Mouse (Mus musculus) megakaryocyte-erythroid progenitor cell, adult 5-6 weeks (primary cell): ENCODE results near the gene Cfap57. TPM values are rescaled to one million over a fixed set of nuclear protein-coding genes. Genes with fewer than 3 reads are reported as not detected.
"Not testable (repeated sequence)": the region's sequence is repeated elsewhere in the genome, so short reads cannot be mapped to it uniquely, and the experiment has no call there.

Experiments used
- ATAC-seq: replicated peaks from 2 replicates; pipeline ENCODE4 v1.8.0; 2016; ENCODE audit warnings: mild to moderate bottlenecking, inconsistent platforms; ENCODE audit not compliant: severe bottlenecking, poor library complexity, low FRiP score, low TSS enrichment
- total RNA-seq, 2 experiments: library from RNA; stranded (forward) in 1 of 2; stranded (reverse) in 1 of 2; fragments of 200-1000, 215-1000 nt in 1 of 2; fragments of >200 nt in 1 of 2; fragmentation: Nextera tagmentation in 1 of 2; gene quantifications; 2 replicates each; pipeline ENCODE4 v1.2.3; 2014 to 2017

Gene Cfap57
- total RNA-seq, 2 experiments from 2014 or later, result not detected

DNA sequence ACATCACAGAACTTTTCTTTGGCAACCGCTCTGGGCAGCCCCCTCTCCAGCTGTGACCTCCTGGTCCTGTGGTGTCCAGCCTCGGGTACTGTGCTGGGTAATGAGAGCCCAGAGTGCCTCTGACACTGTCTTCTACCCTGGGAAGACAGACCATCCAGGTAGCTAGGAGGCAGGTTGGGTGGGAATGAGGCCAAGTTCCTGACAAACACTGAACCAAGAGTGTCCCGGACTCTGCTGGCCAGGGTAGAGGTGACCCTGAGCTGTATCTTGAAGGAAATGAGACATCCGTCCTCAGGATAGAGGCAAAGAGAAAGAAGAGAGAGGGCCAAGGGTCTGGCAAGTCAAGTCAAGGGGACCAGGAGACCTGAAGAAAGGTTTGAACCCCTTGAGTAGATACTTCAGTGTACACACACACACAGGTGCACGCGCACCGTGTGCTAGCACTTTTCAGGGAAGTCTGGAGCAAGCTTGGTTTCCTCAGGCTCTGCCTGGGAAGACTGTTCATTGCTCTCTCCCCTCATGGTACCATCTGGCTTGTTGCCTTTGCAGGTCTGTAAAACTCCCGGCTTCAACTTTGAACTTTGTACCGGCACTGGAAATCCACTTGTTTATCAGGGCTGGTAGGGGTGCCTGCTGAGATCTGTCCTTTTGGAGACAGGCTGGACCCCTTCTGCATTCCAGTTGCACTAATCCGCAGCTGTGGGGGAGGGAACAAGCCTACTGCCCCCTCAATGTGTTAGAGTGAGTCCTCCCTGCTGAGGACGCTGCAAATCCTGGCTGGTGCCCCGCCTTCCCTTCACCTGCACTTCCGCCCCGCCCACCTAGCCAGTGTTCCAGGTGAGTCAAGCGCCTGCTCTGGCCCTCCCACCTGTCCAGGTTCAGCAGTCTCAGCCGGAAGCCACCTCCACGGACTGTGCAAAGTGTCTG is 93.9 kb downstream of the Cfap57 start, which contains the start of gene 2610528J11Rik:
Gene 2610528J11Rik (plus strand): TSS at position 592 of the 927 bp plus-strand sequence.
- ATAC-seq, result no peak

DNA sequence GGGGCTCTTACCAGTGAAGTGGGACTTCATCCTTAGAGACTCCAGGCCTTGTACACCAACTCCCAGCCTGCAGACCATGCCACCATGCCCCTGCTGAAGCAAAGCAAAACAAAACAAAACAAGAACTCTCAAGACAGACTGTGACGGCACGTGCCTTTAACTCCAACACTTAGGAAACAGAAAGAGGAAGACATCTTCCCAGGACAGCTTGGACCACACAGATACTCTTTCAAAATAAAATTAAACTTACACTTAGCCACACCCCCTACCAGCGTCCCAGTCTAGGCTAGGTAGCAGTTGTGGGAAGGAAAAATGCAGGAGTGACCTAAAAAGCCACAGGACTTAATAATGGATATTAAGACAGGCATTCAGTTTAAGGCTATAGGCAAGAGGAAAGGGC is 94.8 kb downstream of the Cfap57 start:
- ATAC-seq, result no peak

DNA sequence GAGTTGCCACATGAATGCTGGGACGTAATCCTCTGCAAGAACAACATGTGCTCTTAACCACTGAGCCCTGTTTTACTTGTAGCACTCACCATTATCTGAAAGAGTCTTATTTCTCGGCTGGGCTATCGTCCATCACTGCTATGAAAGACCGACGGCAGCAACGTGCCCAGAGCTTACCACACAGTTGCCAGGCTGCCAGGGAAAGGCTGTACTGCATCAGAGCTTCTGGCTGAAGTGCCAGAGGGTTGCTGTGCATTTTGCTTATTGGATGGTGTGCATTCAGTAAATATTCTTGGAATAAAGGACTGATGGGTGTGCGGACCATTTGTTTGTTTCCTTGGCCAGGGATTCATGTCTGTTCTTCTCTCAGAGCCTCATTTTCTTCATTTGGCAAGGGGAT is 96.6 kb downstream of the Cfap57 start:
- ATAC-seq, result no peak

DNA sequence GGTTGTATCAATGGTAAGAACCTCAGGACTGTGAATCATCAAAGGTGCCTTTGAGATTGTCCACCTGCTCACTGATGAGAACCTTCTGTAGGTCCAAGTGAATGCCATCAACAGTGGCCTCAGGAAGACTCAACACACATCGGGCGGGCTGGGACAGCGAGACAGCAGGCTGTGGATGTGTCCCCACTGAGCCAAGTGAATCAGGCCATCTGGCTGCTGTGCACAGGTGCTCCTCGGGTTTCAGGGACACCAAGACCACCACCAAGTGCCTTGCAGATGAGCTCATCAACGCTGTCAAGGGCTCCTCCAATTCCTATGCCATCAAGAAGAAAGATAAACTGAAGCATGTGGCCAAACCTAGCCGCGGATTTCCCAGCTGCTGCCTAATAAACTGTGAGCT is 98.3 kb downstream of the Cfap57 start:
- ATAC-seq, result no peak

DNA sequence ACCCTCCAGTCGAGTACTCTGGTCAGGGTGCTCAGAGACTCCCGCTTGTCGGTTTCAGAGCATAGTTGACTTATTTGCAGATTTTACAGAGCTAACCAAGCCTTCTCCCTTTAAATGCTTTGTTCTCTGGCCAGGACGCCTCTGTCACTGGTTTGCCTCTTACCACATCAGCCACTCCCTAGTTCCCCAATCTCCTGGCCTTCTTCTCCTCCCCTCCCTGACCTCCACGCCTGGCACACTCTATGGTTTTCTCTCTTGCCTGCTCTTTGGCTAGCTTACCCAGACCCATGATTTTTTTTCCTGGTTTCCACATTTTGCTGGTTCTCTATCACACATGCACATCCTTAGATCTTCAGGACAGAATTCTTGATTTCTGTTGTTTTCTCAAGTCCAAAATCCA is 102.4 kb downstream of the Cfap57 start:
- ATAC-seq, result no peak

DNA sequence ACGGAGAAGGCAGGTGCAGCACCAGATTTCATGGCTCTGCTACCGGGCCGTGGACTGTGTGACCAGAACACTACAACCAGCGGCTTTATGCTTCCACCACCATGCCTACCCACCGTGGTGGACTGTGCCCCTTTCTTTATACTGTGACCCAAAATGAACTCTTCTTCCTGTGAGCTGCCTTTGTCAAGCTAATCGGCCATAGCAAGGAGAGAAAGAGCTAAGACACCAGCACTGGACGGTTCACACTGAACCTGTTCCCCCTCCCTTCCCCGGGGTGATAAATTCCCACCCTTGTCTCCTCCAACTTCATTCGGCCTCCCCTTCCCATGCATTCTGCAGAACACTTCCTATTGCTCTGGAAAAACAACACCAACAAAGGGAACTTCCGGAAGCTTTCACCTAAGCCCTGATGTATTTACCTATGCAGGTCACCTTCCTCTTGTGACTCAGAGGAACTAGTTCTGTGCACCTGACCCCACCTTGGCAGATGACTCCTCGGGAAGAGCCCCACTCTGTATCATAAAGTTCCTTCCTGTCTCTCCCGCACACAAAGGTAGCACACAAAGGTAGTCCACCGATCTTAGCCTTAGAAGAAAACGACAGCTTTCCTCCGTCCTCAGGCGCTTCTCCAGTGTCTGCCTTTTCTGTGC is 103.0 kb downstream of the Cfap57 start:
- no peak for ATAC-seq

DNA sequence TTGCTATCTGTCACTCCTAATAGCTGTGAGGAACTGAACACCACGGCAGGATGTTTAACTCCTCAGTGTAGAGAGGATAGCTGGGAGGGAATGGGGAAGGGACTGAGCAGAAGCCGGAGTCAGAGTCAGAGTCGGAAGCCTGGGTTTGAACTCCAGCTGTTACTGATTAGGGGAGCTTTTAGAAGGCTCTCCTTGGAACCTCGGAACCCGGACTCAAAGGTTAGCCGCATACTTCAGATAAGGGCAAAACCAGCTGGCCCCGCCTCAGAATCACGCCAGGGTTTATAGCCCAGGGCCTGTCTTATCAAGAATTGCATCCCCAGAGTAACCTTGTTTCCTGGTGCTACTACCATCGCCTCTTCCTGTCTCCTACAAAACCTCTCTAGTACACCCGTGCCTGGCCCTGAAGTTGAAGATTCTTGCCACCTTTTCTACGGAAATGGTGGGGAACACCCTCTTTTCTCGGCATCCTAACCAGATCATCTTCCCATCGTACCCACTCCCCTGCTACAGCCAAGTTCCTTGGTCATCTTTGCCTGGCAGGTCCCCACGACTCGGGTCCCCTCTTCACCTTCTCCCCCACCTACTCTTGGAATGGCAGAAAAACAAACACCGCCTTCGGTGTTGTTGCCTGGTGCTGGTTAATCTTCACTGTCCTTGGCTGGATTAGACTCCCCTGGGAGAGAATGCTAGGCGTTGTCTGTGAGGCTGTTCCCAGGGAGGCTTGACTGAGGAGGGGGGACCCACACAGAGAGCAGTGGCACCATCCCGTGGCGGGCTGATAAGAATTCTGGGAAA is 103.7 kb downstream of the Cfap57 start:
- peak; percentile 57; the same call in 1 of the 2 replicates for ATAC-seq

DNA sequence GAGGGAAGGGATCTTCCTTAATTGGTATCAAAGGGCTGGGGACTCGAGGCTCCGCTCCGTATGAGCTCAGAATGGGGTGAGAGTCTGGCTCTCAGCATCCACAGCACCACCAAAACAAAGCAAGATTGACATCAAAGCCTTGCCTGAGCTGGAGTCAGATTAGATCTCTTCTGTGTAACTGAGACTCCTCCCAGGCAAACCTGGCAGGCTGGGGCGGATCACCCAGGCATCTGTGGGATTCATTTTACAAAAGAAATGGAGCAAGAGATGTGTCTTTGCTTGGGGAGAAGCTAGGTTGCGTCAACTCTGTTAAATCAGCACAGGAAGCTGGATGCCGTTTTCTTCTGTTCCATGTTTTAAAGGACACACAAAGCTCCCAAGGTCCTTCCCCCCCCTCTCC is 111.5 kb downstream of the Cfap57 start:
- no peak for ATAC-seq

DNA sequence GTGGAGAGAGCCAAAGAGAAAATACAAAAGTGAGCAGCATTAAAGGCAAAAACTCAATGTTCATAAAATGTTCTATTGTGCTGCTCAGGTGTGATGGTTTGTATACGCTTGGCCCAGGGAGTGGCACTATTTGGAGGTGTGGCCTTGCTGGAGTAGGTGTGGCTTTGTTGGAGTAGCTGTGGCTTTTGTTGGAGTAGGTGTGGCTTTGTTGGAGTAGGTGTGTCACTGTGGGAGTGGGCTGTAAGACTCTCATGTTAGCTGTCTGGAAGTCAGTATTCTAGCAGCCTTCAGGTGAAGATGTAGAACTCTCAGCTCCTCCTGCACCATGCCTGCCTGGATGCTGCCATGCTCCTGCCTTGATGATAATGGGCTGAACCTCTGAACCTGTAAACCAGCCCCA is 113.4 kb downstream of the Cfap57 start:
- ATAC-seq, result not testable (repeated sequence)

DNA sequence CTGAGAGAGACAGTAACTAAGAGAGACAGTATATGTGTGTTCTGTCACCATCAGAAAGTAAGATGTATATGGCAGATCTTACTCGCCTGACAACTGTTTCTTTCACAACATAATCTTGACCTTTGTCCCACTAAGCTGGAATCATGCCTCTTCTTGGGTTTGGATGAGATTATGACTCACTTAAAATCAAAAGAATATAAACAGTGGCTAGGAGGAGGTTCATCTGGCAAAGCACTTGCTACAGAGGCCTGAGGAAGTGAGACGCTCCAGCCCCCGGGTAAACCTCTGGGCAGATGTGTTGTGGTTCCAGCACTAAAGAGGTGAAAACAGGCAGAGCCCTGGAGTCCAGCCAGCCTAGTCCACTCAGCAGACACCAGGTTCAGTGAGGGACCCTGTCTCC is 115.0 kb downstream of the Cfap57 start:
- no peak for ATAC-seq

Other genes starting within 250 kb of the Cfap57 start
- 26.4 and 29.1 TPM in 2 replicates for gene Szt2, start 211.5 kb downstream of the Cfap57 start, total RNA-seq (2014; fragmentation: Nextera tagmentation)
- 4.3 and 17.6 TPM in 2 replicates for gene Szt2, start 211.5 kb downstream of the Cfap57 start, total RNA-seq (2017)
- gene Med8, start 211.4 kb downstream of the Cfap57 start, total RNA-seq (2014; fragmentation: Nextera tagmentation), result 91.0 and 111 TPM in 2 replicates
- 70.2 and 96.7 TPM in 2 replicates for gene Med8, start 211.4 kb downstream of the Cfap57 start, total RNA-seq (2017)
- 118 and 128 TPM in 2 replicates for gene Elovl1, start 192.7 kb downstream of the Cfap57 start, total RNA-seq (2014; fragmentation: Nextera tagmentation)
- 62.4 and 72.5 TPM in 2 replicates for gene Elovl1, start 192.7 kb downstream of the Cfap57 start, total RNA-seq (2017)
- 88.4 and 106 TPM in 2 replicates for gene Cdc20, start 183.4 kb downstream of the Cfap57 start, total RNA-seq (2014; fragmentation: Nextera tagmentation)
- 63.2 and 101 TPM in 2 replicates for gene Cdc20, start 183.4 kb downstream of the Cfap57 start, total RNA-seq (2017)
- 2.3 and 5.7 TPM in 2 replicates for gene Mpl, start 163.3 kb downstream of the Cfap57 start, total RNA-seq (2014; fragmentation: Nextera tagmentation)
- 0.47 and 1.7 TPM in 2 replicates for gene Mpl, start 163.3 kb downstream of the Cfap57 start, total RNA-seq (2017)
- gene Tie1, start 130.7 kb downstream of the Cfap57 start, total RNA-seq (2014; fragmentation: Nextera tagmentation), result 0.99 TPM in 1 of 2 replicates, not detected in the other
- 1.3 and 2.5 TPM in 2 replicates for gene Tie1, start 130.7 kb downstream of the Cfap57 start, total RNA-seq (2017)
- gene 2610528J11Rik, start 93.8 kb downstream of the Cfap57 start, total RNA-seq (2014; fragmentation: Nextera tagmentation), result not detected in 2 replicates
- gene 2610528J11Rik, start 93.8 kb downstream of the Cfap57 start, total RNA-seq (2017), result not detected in 2 replicates
- not detected in 2 replicates for gene Tmem125, start 76.7 kb downstream of the Cfap57 start, total RNA-seq (2014; fragmentation: Nextera tagmentation)
- not detected in 2 replicates for gene Tmem125, start 76.7 kb downstream of the Cfap57 start, total RNA-seq (2017)
- gene Ebna1bp2, start within 50 bp of the Cfap57 start, total RNA-seq (2014; fragmentation: Nextera tagmentation), result 99.6 and 135 TPM in 2 replicates
- gene Ebna1bp2, start within 50 bp of the Cfap57 start, total RNA-seq (2017), result 166 and 198 TPM in 2 replicates
- not detected in 2 replicates for gene Olfr62, start 38.2 kb upstream of the Cfap57 start, total RNA-seq (2014; fragmentation: Nextera tagmentation)
- gene Olfr62, start 38.2 kb upstream of the Cfap57 start, total RNA-seq (2017), result not detected in 2 replicates
- gene Olfr1342, start 72.0 kb upstream of the Cfap57 start, total RNA-seq (2014; fragmentation: Nextera tagmentation), result not detected in 2 replicates
- gene Olfr1342, start 72.0 kb upstream of the Cfap57 start, total RNA-seq (2017), result not detected in 2 replicates
- gene Olfr1341, start 82.7 kb upstream of the Cfap57 start, total RNA-seq (2014; fragmentation: Nextera tagmentation), result not detected in 2 replicates
- not detected in 2 replicates for gene Olfr1341, start 82.7 kb upstream of the Cfap57 start, total RNA-seq (2017)
- gene Olfr1340, start 99.4 kb upstream of the Cfap57 start, total RNA-seq (2014; fragmentation: Nextera tagmentation), result not detected in 2 replicates
- not detected in 2 replicates for gene Olfr1340, start 99.4 kb upstream of the Cfap57 start, total RNA-seq (2017)
- not detected in 2 replicates for gene Olfr1339, start 111.4 kb upstream of the Cfap57 start, total RNA-seq (2014; fragmentation: Nextera tagmentation)
- not detected in 2 replicates for gene Olfr1339, start 111.4 kb upstream of the Cfap57 start, total RNA-seq (2017)
- gene Olfr1338, start 138.0 kb upstream of the Cfap57 start, total RNA-seq (2014; fragmentation: Nextera tagmentation), result not detected in 2 replicates
- not detected in 2 replicates for gene Olfr1338, start 138.0 kb upstream of the Cfap57 start, total RNA-seq (2017)
- gene Olfr1337, start 161.8 kb upstream of the Cfap57 start, total RNA-seq (2014; fragmentation: Nextera tagmentation), result not detected in 2 replicates
- gene Olfr1337, start 161.8 kb upstream of the Cfap57 start, total RNA-seq (2017), result not detected in 2 replicates
- not detected in 2 replicates for gene Olfr1335, start 189.2 kb upstream of the Cfap57 start, total RNA-seq (2014; fragmentation: Nextera tagmentation)
- gene Olfr1335, start 189.2 kb upstream of the Cfap57 start, total RNA-seq (2017), result not detected in 2 replicates
- gene Olfr1333, start 215.5 kb upstream of the Cfap57 start, total RNA-seq (2014; fragmentation: Nextera tagmentation), result not detected in 2 replicates
- gene Olfr1333, start 215.5 kb upstream of the Cfap57 start, total RNA-seq (2017), result not detected in 2 replicates
- gene Olfr1331, start 243.9 kb upstream of the Cfap57 start, total RNA-seq (2014; fragmentation: Nextera tagmentation), result not detected in 2 replicates
- not detected in 2 replicates for gene Olfr1331, start 243.9 kb upstream of the Cfap57 start, total RNA-seq (2017)